Mouse (Mus musculus) kidney, postnatal 10 days (tissue): ENCODE measurements at regions not wholly inside any gene's neighbourhood (a gene's known extent, or its start where the extent isn't known, plus 50 kb on each side); places are given as distances from the start of the nearest gene placed in this dataset.

ENCODE experiments used
- DNase-seq: peaks from one replicate; pipeline ENCODE4 v3.0.0; 2021; ENCODE audit warnings: mixed read lengths

DNA sequence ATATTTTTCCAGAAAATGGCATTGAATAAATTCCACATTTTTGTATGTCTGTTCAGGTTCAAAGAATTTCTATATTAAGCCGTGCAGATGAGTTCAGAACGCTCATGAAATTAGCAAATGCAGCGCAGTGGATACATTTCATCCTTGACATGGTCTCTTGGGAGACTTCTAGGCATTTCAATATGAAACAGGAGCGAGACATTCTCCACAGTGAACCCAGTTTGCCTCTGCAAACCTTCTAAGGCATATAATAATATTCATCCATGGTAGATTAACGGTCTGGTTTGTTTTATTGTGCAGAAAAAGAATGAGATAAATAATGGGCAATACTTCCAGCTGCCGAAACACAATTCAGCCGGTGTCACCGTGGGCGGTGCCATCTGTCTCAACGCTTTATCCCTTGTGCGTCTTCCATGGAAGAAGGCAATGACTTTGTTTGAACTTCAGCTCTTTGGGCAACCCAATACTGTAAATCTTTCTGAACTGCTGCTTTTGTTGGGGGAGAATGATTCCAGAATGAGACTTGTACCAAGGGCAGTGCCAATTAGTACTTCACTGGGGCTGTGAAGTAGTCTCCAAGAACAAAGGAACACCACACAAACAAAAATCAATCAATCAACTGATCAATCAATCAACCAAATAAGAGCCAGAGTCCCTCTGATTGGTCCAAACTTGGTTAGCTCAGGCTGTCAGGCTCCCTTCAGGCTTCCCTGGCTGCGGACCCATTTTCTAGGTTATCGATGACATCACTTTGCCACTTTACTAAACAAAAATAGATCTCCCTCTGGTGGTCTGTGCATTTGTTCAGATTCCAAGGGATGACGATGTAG lies 326.0 kb downstream of the Ice1 start:
- DNase-seq = no peak

DNA sequence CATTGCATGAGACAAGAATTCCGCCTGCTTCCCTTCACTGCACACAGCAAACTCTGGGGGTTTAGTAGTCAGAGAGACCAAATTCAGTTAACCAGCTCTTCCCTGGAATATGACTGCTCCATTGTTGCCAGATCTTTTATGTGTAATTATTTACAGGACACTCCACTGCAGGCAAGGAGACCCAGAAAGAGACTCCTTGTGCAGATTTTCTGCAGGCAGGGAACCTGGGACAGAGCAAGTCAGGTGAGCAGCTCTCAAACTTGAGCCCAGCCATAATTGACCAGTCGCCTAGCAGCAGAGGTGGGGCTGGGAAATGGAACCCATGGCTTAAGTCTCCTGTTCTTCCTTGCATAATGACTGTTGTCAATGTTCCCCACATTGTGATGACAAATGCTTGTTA lies 324.2 kb downstream of the Ice1 start:
- DNase-seq = peak; percentile 6

DNA sequence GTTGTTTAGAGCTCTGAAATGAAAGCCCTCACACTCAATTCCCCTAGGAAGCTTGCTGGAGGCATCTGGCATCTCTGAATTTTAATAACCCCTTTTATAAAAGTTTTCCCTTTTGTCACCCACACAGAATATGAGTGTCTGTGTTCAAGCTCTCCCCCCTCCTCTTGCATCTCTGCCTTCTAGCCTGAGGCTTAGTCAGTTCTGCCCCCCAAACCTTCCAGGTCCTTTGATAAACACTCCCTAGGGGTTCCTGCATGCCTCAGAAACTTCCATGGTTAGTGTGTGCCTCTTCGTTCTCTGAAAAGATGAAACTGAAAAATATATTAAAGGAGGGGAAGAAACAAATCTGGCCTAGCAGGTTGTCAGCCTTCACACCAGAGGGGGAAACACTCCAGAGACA lies 313.9 kb downstream of the Ice1 start:
- DNase-seq = no peak

DNA sequence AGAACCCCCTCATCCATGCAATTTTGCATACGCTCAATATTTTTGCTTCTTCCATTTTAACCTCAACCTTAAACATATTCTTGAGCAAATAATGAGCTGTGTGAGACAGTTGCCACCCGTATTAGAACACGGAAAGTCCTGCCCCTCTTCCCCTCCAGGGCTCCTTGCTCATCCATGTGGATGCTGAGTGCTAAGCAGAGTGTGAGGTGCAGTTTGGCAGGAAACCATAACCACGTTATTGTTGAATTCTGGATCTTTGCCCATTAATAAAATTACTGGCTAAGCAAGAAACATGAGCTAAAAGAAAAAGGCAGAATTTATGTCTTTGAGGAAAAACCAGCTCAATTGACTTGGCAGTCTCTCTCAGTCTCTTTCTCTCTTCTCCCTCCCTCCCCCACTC lies 301.4 kb downstream of the Ice1 start:
- DNase-seq = no peak

DNA sequence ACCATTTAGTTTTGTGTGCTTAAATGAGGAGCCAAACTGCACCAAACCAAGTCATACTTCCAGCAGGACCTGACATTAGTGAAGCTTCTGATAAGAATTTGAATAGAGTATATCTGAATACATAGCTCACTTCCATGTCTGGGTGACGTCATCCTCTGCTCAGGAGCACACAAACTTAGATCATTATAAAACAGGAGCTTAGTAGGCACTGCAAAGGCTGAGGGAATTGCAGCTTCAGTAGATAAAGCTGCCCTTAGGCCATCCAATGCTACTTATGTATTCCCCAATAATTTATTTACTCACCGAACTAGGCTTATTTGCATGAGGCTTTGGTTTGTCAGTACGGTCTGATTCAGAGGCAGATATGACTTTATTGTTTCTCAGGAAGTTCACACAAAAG lies 297.0 kb downstream of the Ice1 start:
- DNase-seq = no peak

DNA sequence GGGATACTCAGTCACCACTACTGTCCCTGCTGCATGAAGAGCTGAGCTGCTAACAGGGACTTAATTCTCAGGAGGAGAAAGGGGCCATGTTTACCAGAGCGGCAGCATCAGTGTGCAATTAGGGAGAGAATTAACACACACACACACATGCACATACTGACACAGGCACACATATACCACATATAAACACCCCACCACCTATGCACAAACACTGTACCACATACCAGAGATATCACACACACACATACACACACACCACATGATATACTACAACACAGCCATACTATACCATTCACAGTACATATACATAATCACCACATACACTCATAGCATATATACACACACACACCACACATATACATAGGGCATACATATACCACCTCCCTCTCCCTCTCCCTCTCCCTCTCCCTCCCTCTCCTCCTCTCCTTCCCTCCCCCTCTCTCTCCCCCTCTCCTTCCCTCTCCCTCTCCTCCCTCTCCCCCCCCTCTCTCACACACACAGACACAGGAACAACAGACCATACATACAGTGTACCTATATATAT lies 294.2 kb downstream of the Ice1 start:
- DNase-seq = no peak

DNA sequence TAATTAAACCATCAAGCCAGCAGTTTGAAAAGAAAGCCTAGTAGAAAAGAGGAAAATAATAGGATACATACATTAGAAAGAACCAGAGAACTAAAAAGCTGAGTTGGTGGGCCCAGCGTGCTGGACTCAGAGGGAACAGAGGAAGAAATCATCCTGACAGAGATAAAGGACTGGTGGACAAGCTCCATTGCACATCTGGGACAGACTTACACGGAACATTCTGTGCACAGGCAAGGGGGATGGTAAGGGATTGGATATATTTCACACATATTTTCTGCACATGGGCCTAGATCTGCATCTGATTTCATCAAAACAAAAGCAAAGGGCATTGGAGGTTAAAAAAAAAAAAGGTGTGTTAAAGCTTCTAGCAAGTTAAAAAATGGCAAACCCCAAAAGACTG lies 293.5 kb downstream of the Ice1 start:
- no peak for DNase-seq

DNA sequence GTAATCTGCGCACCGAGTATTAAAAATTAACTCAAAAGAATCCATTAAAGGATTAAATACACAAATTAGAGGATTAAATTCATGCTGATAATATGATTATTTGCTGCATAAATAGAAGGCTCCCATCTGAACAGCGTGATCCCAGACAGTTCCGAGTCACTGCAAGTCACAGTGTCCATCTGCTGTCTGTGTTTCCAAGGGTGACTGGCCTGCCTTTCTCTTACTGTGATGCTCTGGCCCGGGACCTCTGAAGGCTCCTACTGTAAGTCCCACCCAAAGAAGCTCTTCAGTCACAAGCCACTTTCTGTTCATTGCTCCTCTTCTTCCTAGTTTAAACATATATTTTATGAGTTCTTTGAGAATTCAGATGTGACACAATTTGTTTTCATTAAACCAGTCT lies 293.1 kb downstream of the Ice1 start:
- no peak for DNase-seq

DNA sequence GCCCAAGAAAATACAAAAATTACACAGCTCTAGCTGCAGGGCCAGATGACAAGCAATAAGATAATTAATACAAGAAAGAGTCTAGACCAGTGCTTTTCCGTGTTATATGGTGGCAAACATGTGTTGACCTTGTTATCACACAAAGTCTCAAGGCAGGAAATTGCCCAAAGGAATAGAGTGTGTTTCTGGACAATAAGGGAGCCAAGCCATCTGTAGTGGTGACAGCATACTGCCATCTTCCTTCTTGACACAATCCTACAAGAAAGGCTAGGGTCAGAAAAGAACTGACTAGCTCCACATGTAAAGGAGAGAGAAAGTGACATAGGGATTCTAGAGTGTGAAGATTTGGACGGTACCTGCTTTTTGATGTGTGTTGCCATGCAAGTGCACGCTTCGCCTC lies 289.0 kb downstream of the Ice1 start:
- no peak for DNase-seq

DNA sequence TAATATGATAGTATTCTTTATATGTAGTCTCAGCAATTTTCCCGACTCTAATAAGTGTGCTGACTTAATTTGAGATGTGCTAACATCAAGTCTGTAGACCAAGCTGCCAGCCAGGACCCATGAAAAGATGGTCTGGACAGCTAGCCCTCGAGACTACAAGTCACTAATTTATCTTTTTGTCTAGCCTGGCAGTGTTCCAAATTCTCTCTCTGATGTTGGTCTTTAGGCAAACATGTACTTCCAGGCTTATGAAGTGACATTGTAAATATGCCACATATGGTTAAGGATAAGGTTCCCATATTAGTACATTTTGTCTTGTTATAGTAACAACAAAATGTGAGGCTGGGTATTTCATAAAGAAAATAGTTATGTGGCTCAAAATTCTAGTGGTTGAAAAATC lies 288.5 kb downstream of the Ice1 start:
- DNase-seq = no peak

DNA sequence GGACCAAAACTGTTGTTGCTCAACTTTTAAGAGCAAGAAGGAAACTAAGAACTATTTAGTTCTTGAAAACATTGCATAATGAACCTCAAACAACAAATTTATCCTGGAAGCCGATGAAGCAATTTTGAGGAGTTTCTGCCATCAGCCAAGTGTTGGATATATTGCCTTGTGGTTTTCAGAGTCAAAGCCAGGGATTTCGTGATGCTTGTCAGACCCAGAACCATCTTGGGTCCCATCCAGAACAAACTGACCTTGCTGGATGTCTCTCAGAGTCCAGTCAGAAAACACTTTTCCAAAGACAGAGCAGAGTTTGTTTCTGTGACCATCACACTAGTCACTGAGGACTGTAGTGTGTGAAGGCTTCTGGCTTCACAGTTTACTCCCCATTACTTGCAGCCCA lies 267.8 kb downstream of the Ice1 start:
- DNase-seq = peak; percentile 52

DNA sequence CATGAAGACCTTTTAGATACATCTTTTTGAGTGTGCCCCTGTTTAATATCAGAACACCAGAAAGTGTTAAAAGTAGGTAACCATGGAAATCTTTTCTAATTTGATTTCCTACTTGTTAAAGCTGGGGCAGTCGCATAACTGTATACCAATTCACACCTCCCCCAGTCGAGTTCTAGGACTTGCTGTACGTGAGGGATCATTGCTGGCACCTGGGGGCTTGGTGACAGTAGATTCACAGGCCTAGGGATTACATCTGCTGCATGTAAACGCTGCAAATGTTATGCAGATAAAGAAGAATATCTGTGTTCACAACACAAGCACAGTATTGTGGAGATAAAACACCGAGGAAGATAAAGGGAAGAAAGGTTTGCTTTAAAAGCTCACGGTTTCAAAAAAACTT lies 256.7 kb downstream of the Ice1 start:
- DNase-seq = no peak

DNA sequence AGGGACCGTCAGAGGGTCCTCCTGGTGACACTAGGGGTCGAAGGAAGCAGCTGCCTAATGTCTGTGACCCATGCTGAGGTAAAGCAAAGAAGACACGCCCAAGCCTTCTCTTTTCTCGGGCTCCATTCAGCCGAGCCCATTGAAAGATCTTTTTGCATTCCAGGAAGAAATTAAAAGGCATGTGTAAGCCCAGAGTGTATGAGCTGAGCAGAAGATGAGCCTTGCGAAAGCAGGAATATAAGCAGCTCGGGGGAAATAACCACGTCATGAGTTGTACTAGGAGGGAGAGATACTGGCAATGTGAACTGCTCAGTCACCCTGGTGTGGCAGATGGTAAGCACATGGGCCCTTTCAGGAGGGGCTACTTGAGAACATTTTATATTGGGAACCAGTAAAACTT lies 252.1 kb downstream of the Ice1 start:
- DNase-seq = no peak

DNA sequence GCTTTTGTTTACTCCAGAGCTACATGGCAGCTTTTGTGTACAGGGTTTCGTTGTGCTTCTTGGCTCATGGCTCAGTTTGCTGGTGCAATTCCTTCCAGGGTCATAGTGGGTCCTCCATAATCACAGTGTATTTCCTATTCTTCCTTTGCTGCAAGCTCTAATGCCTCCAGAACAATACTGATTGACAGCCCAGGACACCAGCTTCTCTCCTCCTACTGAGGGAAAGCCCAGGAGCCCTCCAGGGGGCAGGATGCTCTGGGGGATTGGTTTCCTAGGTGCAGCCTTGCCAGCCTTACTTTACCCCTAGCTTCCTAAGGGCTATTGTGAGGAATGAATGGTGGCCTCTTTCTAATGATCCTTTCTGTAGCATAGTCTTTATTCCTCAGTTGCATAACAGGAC lies 224.6 kb downstream of the Ice1 start:
- DNase-seq = no peak

DNA sequence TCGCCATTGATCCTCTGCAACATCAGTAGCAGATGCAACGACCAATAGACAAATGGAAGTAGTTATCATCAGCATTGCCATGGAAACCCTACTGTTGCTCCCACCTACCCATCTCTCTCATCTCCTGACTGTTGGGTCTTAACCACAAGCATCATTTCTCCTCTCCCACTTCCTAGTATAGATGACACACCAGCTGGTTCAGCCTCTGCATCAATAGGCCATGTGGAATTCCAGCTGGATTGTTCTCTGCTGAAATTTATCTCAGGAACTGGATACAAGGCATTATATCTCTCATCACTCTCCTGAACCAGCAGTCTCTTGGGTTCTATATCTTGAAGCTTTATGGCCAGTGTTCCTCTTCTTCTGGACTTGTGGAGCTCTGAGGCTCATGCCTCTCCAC lies 219.3 kb downstream of the Ice1 start:
- DNase-seq = no peak

DNA sequence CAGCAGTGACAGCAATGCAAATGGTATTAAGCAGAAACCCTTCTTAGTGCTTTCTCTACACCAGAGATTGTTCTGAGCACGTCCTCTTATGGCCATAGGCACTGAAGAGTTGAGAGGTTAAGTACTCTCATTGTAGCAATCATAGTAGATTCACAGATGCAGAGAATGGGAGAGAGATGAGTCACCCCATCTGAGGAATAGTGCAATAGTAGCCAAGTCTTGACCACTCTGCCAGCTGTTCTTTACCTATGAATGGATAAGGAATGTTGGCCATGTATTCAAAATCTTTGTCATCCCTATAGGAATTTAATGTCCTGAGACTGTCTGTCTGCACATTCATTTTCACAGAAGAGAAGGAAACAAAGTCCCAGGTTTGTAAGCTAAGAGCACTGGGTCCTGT lies 198.0 kb downstream of the Ice1 start:
- no peak for DNase-seq

DNA sequence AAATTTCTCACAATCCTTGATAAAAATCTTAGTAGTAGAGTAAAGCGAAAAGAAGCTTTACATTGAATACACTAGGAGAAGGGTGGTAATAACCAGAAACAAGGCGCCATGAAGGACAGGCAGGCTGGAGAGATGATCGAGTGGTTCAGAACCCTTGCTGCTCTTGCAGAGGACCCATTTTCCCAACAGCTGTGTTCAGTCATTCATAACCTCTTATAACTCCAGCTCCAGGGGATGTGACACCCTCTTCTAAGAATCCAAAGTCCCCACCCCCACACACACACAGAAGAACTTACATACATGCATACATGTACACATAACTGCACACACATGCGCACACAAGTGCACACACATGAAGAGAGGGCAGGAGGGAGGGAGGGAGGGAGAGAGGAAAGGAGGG lies 190.5 kb downstream of the Ice1 start:
- DNase-seq = no peak

DNA sequence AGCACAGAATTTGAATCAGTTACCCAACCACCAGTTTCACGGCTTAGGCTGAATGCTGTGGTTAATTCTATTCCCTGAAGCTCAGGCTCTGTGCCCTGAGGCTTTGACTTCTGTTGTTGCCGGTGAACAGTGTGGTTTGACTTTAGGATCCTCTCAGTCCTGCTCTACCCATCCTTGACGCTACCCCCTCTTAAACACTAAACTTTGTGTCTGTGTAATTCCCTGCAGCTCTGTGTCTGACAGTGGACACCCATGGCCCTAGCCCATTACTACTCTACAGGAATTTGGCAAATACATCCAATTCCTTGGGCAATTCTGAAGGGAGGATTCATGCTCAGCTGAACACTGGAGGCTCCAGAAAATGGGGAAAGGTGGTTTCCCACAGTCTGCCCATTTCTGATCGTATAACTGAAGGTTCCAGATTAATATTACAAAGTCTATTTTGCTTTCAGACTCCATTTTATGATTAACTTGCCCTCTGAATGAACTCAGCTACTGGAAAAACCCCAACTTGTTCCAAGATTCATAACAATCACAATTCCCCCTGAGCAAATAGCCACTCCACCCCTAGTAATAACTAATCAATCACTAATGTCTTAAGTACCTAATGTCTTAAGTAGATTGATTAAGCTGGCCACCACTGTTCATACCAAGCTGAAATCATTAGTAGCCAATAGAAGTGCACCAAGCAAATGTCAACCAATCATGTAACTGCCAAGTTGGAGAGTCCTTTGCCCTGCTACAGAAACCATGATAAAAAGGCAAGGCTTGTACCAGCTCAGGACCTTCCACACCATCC lies 182.6 kb downstream of the Ice1 start:
- no peak for DNase-seq

DNA sequence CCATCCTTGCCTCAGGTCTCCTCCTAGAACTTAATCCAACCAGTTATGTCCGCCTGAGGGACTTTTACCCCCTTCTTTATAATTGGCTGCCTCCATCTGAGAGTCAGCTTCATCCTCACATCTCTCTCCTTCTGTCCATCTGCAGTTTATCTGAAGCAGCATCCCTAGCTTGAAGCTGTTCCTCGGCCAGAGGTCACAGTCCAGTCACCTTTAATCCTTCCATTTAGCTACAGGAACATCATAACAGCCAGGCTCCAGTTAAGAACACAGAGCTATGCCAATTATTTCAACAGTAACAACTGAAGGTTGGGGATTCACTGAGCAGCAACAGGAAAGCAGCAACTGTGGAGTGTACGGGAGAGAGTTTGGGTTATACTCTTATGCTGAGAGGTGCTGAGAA lies 179.0 kb downstream of the Ice1 start:
- DNase-seq = no peak

DNA sequence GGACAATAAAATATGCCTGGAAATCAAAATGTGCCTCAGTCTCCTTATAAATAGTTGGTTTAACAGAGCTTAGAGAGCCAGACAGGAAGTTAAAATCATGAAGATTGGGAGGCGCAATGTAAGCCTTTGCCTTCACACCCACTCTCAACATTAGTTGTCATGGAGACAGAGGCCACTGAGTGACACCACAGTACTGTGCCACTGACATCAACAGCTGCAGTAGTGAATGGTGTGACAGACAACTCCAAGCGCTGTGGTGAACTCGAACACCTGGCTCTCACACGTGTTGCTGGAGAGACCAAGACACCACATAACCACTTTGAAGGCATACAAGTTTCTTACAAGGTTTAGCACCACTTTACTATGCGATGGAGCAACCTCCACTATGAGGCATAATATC lies 172.4 kb downstream of the Ice1 start:
- DNase-seq = no peak

DNA sequence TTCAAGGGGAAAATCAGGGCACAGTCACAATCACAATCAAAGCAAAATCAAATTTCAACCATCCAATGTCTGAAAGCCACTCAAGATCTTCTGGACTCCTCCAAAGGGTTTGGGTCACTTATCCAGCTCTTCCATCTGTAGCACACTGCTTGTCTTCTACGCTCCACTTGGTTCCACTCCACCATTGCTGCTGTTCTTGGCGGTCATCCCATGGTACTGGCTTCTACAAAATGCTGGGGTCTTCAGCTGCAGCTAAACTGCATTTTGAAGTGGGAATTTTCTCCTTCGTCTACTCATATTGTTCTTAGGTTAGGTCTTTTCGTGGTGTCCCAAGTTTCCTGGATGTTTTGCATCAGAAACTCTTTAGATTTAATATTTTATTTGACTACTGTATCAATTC lies 162.7 kb downstream of the Ice1 start:
- no peak for DNase-seq

DNA sequence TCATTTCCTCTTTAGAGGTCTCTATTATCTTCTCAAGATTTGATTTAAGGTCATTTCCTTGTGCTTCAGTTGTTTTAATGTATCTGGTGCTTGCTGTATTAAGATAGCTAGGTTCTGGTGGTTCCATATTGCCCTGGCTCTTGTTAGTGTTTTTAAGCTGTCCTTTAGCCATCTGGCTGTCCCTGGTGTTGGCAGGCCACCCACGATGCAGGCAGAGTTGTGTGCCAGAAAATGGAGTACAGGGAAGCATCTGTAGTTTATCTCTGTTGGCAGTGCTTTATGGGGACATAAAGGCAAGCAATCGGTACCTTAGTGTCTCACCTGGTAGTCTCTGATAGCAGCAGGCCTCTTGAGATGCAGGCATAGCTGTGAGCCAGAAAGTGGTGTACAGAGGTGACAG lies 162.1 kb downstream of the Ice1 start:
- no peak for DNase-seq

DNA sequence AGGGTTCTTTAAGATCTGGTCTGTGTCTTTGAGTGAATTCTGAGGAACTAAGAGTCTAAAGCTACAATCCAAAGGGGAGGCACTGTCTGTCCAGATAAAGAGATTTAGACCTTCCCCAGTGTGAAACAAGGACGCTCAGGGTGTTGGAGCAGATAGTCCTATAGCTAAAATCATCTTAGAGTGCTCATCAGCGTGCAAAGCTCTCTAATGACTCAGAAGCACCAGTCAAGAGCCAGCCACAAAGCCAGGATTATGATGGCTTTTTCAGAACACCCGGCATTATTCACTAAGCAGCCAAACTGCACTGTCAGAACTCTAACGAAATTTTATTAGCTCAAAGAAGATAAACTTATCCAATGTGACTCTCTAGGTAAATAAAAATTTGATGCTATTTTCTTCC lies 138.1 kb downstream of the Ice1 start:
- no peak for DNase-seq
